Mouse (Mus musculus) lung, embryonic 15.5 days (tissue): ENCODE data around the gene Sox1. TPM values are rescaled to one million over a fixed set of nuclear protein-coding genes. Genes with fewer than 3 reads are reported as not detected.
A peak's percentile ranks its signal among the peaks of the same experiment; 100 is the strongest.

Experiments
- ATAC-seq: fragments of 200-750 bp; cut with Nextera tagmentation; 2 replicates; pipeline ENCODE4 v1.8.0; 2017; ENCODE audit warnings: moderate number of reproducible peaks, borderline replicate concordance; ENCODE audit not compliant: low FRiP score, low TSS enrichment; ENCODE audit errors: extremely low read depth
- H3K27ac ChIP-seq: fragments of 300-500 bp; sonication (generic); 2 replicates; pipeline ENCODE4 v1.5.1; 2015; ENCODE audit warnings: moderate library complexity, mild to moderate bottlenecking, inconsistent platforms
- H3K27me3 ChIP-seq: fragments of 300-500 bp; sonication (generic); 2 replicates; pipeline ENCODE4 v1.6.1; 2015; ENCODE audit warnings: inconsistent platforms
- H3K36me3 ChIP-seq: fragments of 300-500 bp; sonication (generic); 2 replicates; pipeline ENCODE4 v1.6.1; 2015; ENCODE audit warnings: inconsistent platforms
- H3K4me1 ChIP-seq: fragments of 300-500 bp; sonication (generic); 2 replicates; pipeline ENCODE4 v1.6.1; 2015; ENCODE audit warnings: inconsistent platforms
- H3K4me2 ChIP-seq: fragments of 300-500 bp; sonication (generic); 2 replicates; pipeline ENCODE4 v1.6.1; 2015; ENCODE audit warnings: inconsistent platforms, mild to moderate bottlenecking, moderate library complexity
- H3K4me3 ChIP-seq: fragments of 300-500 bp; sonication (generic); 2 replicates; pipeline ENCODE4 v1.5.1; 2015; ENCODE audit warnings: mild to moderate bottlenecking, inconsistent platforms
- H3K9ac ChIP-seq: fragments of 300-500 bp; sonication (generic); 2 replicates; pipeline ENCODE4 v1.6.1; 2015; ENCODE audit warnings: inconsistent platforms
- H3K9me3 ChIP-seq: fragments of 300-500 bp; sonication (generic); 2 replicates; pipeline ENCODE4 v1.6.1; 2016; ENCODE audit warnings: inconsistent platforms
- WGBS: fragments of 180-500 bp; shearing (Covaris S2); methylation state at CpG from one replicate; pipeline ENCODE4 v1.1.7; 2015; 5-methylcytosine and 5-hydroxymethylcytosine counted together
- polyA plus RNA-seq: library from polyadenylated mRNA; unstranded; fragments of >200 nt; fragmentation: Nextera tagmentation; extraction: Ambion mirVana; gene quantifications from 2 replicates; pipeline ENCODE4 v1.2.1, GENCODE M21; 2015

Gene Sox1
- polyA plus RNA-seq = not detected in 2 replicates

- peak; percentile 61; the same call in 1 of the 2 replicates for ATAC-seq
- Histone ChIP-seq H3K4me3 (peak within 1 kb of the TSS; percentile 38), H3K4me1 (peaks cover 25% of the 10 kb centered on the region; the same call in 1 of the 2 replicates), H3K27ac (no peak within 1 kb of the TSS), H3K9me3 (no peaks in the 10 kb centered on the region), H3K36me3 (no peaks in the 10 kb centered on the region), H3K9ac (no peak within 1 kb of the TSS), H3K27me3 (peaks cover 99% of the 10 kb centered on the region), H3K4me2 (peak within 1 kb of the TSS; percentile 66)
- WGBS = under 1% methylated on average over 65 of the region's 89 CpGs
Measured at GRCm38 (mm10) chr8:12395071-12396031, at the start of gene Sox1. Gene Sox1 (plus strand): TSS chr8:12395295.

- no peak for ATAC-seq
Measured at GRCm38 (mm10) chr8:12345881-12346280, 49.2 kb upstream of the Sox1 start.

DNA sequence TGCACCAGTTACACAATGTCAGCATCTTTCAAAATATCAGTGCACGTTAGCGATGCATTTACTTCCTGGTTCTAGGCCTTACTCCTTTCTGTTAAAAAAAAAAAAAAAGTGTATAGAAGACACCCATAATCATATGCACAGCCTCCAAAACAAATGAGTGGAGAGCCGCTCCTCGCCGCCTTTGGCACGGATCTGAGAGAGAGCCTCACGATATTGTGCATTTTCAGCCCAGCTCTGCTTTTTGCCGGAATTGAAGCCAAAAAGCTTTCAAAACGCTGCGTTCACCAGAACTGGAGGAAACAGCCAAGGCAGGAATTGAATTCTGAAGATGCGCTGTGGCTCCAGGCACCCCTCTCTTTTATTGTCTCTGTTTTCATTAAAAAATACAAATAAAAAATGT is 48.2 kb upstream of the Sox1 start:
- Histone ChIP-seq H3K36me3 (no peaks in the 10 kb centered on the region), H3K9ac (no peak overlapping the region), H3K4me3 (no peak overlapping the region), H3K4me2 (no peak overlapping the region), H3K27me3 (no peaks in the 10 kb centered on the region), H3K9me3 (no peaks in the 10 kb centered on the region), H3K27ac (no peak overlapping the region), H3K4me1 (no peaks in the 10 kb centered on the region)
- WGBS = 77% methylated on average over 11 of the region's 11 CpGs
- no peak for ATAC-seq

More at GRCm38 (mm10) chr8:12345881-12346280, 49.2 kb upstream of the Sox1 start:
- Histone ChIP-seq H3K36me3 (no peaks in the 10 kb centered on the region), H3K27me3 (no peaks in the 10 kb centered on the region), H3K27ac (no peak overlapping the region), H3K9me3 (no peaks in the 10 kb centered on the region), H3K4me3 (no peak overlapping the region), H3K9ac (no peak overlapping the region), H3K4me2 (no peak overlapping the region), H3K4me1 (no peaks in the 10 kb centered on the region)
- 42% methylated on average over 4 of the region's 4 CpGs for WGBS

DNA sequence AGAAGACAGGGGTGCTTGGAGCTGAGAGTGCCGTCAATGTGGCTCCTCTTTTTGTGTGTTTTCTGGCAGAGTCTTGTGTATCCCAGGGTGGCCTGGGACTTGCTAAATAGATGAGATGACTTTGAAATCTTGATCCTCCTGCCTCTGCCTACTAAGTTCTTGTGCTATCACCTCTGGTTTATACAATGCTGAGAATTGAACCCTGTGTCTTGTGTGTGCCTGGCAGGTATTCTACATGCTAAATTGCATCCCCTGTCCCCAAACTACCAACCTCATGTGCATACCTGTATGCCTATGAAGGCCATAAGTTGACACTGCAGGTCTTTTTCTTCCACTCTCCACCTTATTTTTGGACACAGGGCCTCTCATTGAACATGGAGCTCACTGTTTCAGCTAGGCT is 46.8 kb upstream of the Sox1 start:
- H3K4me1 ChIP-seq = no peaks in the 10 kb centered on the region
- no peak overlapping the region for H3K27ac ChIP-seq
- no peak overlapping the region for H3K9ac ChIP-seq
- no peak overlapping the region for H3K4me2 ChIP-seq
- 73% methylated on average over 1 of the region's 1 CpGs for WGBS
- no peaks in the 10 kb centered on the region for H3K36me3 ChIP-seq
- no peaks in the 10 kb centered on the region for H3K9me3 ChIP-seq
- ATAC-seq = no peak
- no peaks in the 10 kb centered on the region for H3K27me3 ChIP-seq
- H3K4me3 ChIP-seq = no peak overlapping the region

- Histone ChIP-seq H3K9me3 (no peaks in the 10 kb centered on the region), H3K4me1 (no peaks in the 10 kb centered on the region), H3K4me2 (no peak overlapping the region), H3K4me3 (no peak overlapping the region), H3K27ac (no peak overlapping the region), H3K9ac (no peak overlapping the region), H3K27me3 (no peaks in the 10 kb centered on the region), H3K36me3 (no peaks in the 10 kb centered on the region)
- 22% methylated on average over 2 of the region's 2 CpGs for WGBS
- ATAC-seq = no peak
Measured at GRCm38 (mm10) chr8:12349591-12349990, 45.5 kb upstream of the Sox1 start.

DNA sequence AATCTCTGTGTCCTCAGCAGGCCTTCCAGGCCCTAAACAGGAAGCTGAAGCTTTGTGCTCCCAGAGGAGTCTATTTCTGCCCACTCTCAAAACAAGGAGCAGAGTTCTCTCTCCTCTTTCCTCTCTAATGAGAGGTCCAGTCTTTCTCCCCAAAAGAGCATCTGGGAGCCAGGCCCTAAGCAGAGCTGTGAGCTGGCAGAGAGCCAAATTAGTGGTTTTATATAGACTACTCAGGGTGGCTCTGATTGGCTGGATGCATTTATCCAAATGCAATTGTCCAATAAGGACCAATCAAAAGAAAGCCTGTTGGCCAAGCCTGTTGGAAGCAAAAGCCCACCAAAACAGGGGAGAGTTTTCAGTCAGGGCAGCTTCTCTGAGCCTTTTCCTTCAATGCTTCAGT is 44.0 kb upstream of the Sox1 start:
- Histone ChIP-seq H3K27ac (no peak overlapping the region), H3K27me3 (no peaks in the 10 kb centered on the region), H3K36me3 (no peaks in the 10 kb centered on the region), H3K4me3 (no peak overlapping the region), H3K4me2 (no peak overlapping the region), H3K4me1 (no peaks in the 10 kb centered on the region), H3K9ac (no peak overlapping the region), H3K9me3 (no peaks in the 10 kb centered on the region)
- ATAC-seq = no peak

DNA sequence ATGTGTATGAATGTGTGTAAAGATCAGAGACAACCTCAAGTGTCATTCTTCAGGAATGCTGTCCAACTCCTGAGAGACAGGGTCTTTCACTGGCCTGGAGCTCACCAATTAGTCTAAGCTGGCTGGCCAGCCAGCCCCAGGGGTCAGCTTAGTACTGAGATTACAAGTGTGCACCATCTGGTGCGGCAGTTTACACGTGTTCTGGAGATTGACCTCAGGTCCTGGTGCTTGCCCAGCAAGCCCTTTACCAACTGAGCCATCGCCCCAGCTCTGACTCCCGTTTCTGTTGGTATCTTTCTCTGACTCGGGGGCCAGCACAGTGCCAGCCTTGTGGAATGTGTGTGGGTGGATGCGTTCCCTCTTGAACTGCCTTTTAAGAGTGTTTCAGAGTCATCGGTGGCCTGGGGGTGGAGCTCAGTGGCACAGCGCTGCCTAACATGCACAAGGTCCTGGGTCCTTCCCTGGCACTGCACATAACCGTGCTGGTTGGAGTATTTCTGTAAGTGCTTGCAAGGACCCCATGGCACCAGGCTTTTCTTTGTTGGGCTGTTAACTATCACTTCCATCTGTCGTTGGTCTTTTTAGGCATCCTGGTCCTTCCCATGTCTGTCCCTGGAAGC is 40.6 kb upstream of the Sox1 start:
- 53% methylated on average over 10 of the region's 10 CpGs for WGBS
- no peak overlapping the region for H3K4me3 ChIP-seq
- H3K4me1 ChIP-seq = no peaks in the 10 kb centered on the region
- H3K9ac ChIP-seq = no peak overlapping the region
- no peaks in the 10 kb centered on the region for H3K9me3 ChIP-seq
- H3K4me2 ChIP-seq = no peak overlapping the region
- no peaks in the 10 kb centered on the region for H3K36me3 ChIP-seq
- ATAC-seq = no peak
- no peaks in the 10 kb centered on the region for H3K27me3 ChIP-seq
- H3K27ac ChIP-seq = no peak overlapping the region

GRCm38 (mm10) chr8:12368161-12368560 is 26.9 kb upstream of the Sox1 start:
- Histone ChIP-seq H3K36me3 (no peaks in the 10 kb centered on the region), H3K27me3 (no peaks in the 10 kb centered on the region; the same call in 1 of the 2 replicates), H3K4me1 (no peaks in the 10 kb centered on the region), H3K4me3 (no peak overlapping the region), H3K27ac (no peak overlapping the region), H3K9ac (no peak overlapping the region), H3K4me2 (no peak overlapping the region), H3K9me3 (no peaks in the 10 kb centered on the region)
- ATAC-seq = no peak
- 49% methylated on average over 7 of the region's 7 CpGs for WGBS

DNA sequence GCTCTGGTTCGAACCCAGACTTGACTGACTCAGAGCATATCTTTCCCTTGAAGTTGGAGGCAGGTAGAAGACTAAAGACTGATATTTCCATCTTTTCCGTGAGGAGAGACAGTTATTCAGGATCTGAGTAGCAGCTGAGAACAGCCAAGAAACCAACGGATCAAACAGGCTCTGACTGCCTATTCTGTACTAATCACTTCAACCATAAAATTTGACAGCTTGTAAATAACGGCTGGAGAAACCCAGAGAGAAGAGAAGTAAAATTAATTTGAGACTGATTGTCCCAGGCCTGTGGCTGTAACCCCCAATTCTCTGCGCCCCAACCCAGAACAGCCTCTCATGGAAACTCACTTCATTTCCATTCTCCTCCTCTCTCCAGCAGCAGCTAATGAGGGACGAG is 26.2 kb upstream of the Sox1 start:
- Histone ChIP-seq H3K27ac (no peak overlapping the region), H3K9me3 (no peaks in the 10 kb centered on the region), H3K4me2 (no peak overlapping the region), H3K4me1 (no peaks in the 10 kb centered on the region), H3K36me3 (no peaks in the 10 kb centered on the region), H3K27me3 (no peaks in the 10 kb centered on the region; the same call in 1 of the 2 replicates), H3K4me3 (no peak overlapping the region), H3K9ac (no peak overlapping the region)
- no peak for ATAC-seq
- 61% methylated on average over 6 of the region's 6 CpGs for WGBS

DNA sequence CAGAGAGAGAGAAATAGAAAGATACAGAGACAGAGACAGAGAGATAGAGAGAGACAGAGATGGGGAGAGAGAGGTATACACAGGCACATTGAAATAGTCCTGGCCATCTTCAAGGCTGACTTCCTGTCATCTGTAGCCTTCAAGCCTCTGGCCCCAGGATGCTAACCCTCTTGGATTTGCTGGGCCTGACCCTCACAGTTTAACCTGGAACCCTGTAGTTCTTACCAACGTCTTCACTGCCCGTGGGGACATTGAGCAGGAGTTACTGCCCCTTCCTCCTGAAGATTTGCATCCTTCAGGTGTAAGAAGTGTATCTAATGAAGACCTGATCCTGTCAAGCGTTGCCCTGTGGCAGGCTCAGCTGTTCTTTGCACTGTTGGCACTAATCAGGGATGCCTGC is 14.0 kb upstream of the Sox1 start:
- Histone ChIP-seq H3K36me3 (no peaks in the 10 kb centered on the region), H3K9me3 (no peaks in the 10 kb centered on the region), H3K4me3 (no peak overlapping the region), H3K27ac (no peak overlapping the region), H3K27me3 (peaks cover 72% of the 10 kb centered on the region), H3K4me2 (no peak overlapping the region), H3K4me1 (peaks cover 28% of the 10 kb centered on the region), H3K9ac (no peak overlapping the region)
- no peak for ATAC-seq
- WGBS = 63% methylated on average over 3 of the region's 3 CpGs

DNA sequence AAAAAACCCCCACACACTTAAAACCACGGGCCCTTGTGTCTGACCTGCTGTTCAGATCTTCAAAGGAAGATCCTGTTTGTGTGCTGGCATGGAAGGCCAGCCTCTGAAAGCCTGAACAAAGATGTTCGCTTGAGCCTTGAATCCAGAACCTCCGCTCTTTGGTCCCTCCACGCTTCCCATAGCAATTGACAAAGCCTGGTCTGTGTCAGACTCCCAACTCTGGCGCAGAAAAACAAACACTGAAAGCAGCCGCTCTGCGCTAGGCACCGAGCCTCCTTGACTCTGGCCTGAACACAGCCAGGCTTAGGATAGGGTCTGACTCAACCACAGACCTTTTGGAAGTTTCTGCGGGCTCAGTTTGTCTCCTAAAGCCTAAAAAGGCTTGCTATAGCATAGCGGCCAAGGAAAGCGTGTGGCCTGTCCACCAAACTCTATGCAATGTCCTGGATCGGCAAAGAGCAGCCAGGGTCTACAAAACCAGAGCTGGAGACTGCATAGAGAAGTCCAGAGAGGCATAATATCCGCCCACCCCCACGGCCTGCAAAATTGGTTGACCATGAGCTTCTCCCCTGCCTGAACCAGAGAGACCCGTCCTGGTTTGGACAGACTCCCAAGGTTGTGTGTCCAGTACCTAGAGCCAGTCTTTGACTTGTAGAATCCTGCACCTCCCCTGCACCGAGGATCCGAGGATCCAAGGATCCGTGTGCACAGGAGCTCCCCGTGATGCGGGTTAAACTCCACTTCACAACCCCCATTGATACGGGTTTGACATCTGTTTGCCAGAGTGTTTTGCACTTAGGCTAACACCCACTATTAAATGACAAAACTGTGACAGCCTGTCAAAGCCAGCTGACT is 12.2 kb upstream of the Sox1 start:
- H3K27me3 ChIP-seq = peaks cover 90% of the 10 kb centered on the region
- 3% methylated on average over 21 of the region's 21 CpGs for WGBS
- H3K9ac ChIP-seq = no peak overlapping the region
- no peak overlapping the region for H3K4me3 ChIP-seq
- H3K27ac ChIP-seq = no peak overlapping the region
- no peaks in the 10 kb centered on the region for H3K36me3 ChIP-seq
- no peaks in the 10 kb centered on the region for H3K9me3 ChIP-seq
- peaks cover 29% of the 10 kb centered on the region for H3K4me1 ChIP-seq
- ATAC-seq = no peak
- H3K4me2 ChIP-seq = no peak overlapping the region
